Mouse (Mus musculus): ENCODE results near the gene Fam189a1. TPM values are rescaled to one million over a fixed set of nuclear protein-coding genes. Genes with fewer than 3 reads are reported as not detected.

Fam189a1 gene
- not detected in 2 replicates for polyA plus RNA-seq (2012; ENCODE audit: insufficient read depth, insufficient read length, missing spikeins)

GRCm38 (mm10) chr7:65156514-65156911 lies at the start of gene Fam189a1:
Gene Fam189a1, minus strand, starts transcription at chr7:65156570.
- TF ChIP-seq CTCF (IDR thresholded peaks at IDR 0.05; ENCODE audit: low read depth, low read length) (no peak), POLR2A (IDR thresholded peaks at IDR 0.05; ENCODE audit: borderline replicate concordance, low read depth, low read length) (no peak)
- Histone ChIP-seq H3K27ac (ENCODE audit: insufficient read depth, low read depth, low read length) (no peak within 1 kb of the TSS), H3K4me3 (ENCODE audit: insufficient read depth, low read length) (no peak within 1 kb of the TSS), H3K4me1 (ENCODE audit: control insufficient read depth, insufficient read depth, low read length) (no peaks in the 10 kb centered on the region)

GRCm38 (mm10) chr7:65206021-65206420 lies 49.7 kb upstream of the Fam189a1 start:
- TF ChIP-seq CTCF (IDR thresholded peaks at IDR 0.05; ENCODE audit: low read depth, low read length), result no peak
- no peak for TF ChIP-seq POLR2A (IDR thresholded peaks at IDR 0.05; ENCODE audit: borderline replicate concordance, low read depth, low read length)
- Histone ChIP-seq H3K4me3 (ENCODE audit: insufficient read depth, low read length) (no peak overlapping the region), H3K27ac (ENCODE audit: insufficient read depth, low read depth, low read length) (no peak overlapping the region), H3K4me1 (ENCODE audit: control insufficient read depth, insufficient read depth, low read length) (no peaks in the 10 kb centered on the region)

- H3K4me1 ChIP-seq (ENCODE audit: control insufficient read depth, insufficient read depth, low read length), result no peaks in the 10 kb centered on the region
- no peak overlapping the region for H3K27ac ChIP-seq (ENCODE audit: insufficient read depth, low read depth, low read length)
- TF ChIP-seq CTCF (IDR thresholded peaks at IDR 0.05; ENCODE audit: low read depth, low read length) (no peak), POLR2A (IDR thresholded peaks at IDR 0.05; ENCODE audit: borderline replicate concordance, low read depth, low read length) (no peak)
- H3K4me3 ChIP-seq (ENCODE audit: insufficient read depth, low read length), result no peak overlapping the region
Observed at GRCm38 (mm10) chr7:65202719-65203118, 46.3 kb upstream of the Fam189a1 start.

GRCm38 (mm10) chr7:65180694-65181093 lies 24.3 kb upstream of the Fam189a1 start:
- H3K4me3 ChIP-seq (ENCODE audit: insufficient read depth, low read length), result no peak overlapping the region
- H3K27ac ChIP-seq (ENCODE audit: insufficient read depth, low read depth, low read length), result no peak overlapping the region
- H3K4me1 ChIP-seq (ENCODE audit: control insufficient read depth, insufficient read depth, low read length), result no peaks in the 10 kb centered on the region
- TF ChIP-seq CTCF (IDR thresholded peaks at IDR 0.05; ENCODE audit: low read depth, low read length), result no peak
- no peak for TF ChIP-seq POLR2A (IDR thresholded peaks at IDR 0.05; ENCODE audit: borderline replicate concordance, low read depth, low read length)

GRCm38 (mm10) chr7:65170762-65171161 lies 14.4 kb upstream of the Fam189a1 start:
- no peak for TF ChIP-seq CTCF (IDR thresholded peaks at IDR 0.05; ENCODE audit: low read depth, low read length)
- TF ChIP-seq POLR2A (IDR thresholded peaks at IDR 0.05; ENCODE audit: borderline replicate concordance, low read depth, low read length), result no peak

GRCm38 (mm10) chr7:65157031-65158025 lies 958 bp upstream of the Fam189a1 start:
- H3K4me1 ChIP-seq (ENCODE audit: control insufficient read depth, insufficient read depth, low read length), result no peaks in the 10 kb centered on the region
- TF ChIP-seq CTCF (IDR thresholded peaks at IDR 0.05; ENCODE audit: low read depth, low read length) (no peak), POLR2A (IDR thresholded peaks at IDR 0.05; ENCODE audit: borderline replicate concordance, low read depth, low read length) (no peak)
- H3K27ac ChIP-seq (ENCODE audit: insufficient read depth, low read depth, low read length), result no peak overlapping the region
- no peak overlapping the region for H3K4me3 ChIP-seq (ENCODE audit: insufficient read depth, low read length)

More at GRCm38 (mm10) chr7:65170762-65171161, 14.4 kb upstream of the Fam189a1 start:
- Histone ChIP-seq H3K27ac (ENCODE audit: insufficient read depth, low read depth, low read length) (no peak overlapping the region), H3K4me1 (ENCODE audit: control insufficient read depth, insufficient read depth, low read length) (no peaks in the 10 kb centered on the region), H3K4me3 (ENCODE audit: insufficient read depth, low read length) (no peak overlapping the region)

GRCm38 (mm10) chr7:65155628-65156513 lies 499 bp downstream of the Fam189a1 start:
- Histone ChIP-seq H3K27ac (ENCODE audit: insufficient read depth, low read depth, low read length) (no peak overlapping the region), H3K4me3 (ENCODE audit: insufficient read depth, low read length) (no peak overlapping the region), H3K4me1 (ENCODE audit: control insufficient read depth, insufficient read depth, low read length) (no peaks in the 10 kb centered on the region)
- TF ChIP-seq CTCF (IDR thresholded peaks at IDR 0.05; ENCODE audit: low read depth, low read length) (no peak), POLR2A (IDR thresholded peaks at IDR 0.05; ENCODE audit: borderline replicate concordance, low read depth, low read length) (no peak)

GRCm38 (mm10) chr7:65154576-65154975 lies 1.8 kb downstream of the Fam189a1 start:
- H3K4me3 ChIP-seq (ENCODE audit: insufficient read depth, low read length), result no peak overlapping the region
- no peaks in the 10 kb centered on the region for H3K4me1 ChIP-seq (ENCODE audit: control insufficient read depth, insufficient read depth, low read length)
- no peak for TF ChIP-seq POLR2A (IDR thresholded peaks at IDR 0.05; ENCODE audit: borderline replicate concordance, low read depth, low read length)
- no peak for TF ChIP-seq CTCF (IDR thresholded peaks at IDR 0.05; ENCODE audit: low read depth, low read length)
- no peak overlapping the region for H3K27ac ChIP-seq (ENCODE audit: insufficient read depth, low read depth, low read length)

GRCm38 (mm10) chr7:65153846-65154245 lies 2.5 kb downstream of the Fam189a1 start:
- H3K4me3 ChIP-seq (ENCODE audit: insufficient read depth, low read length), result no peak overlapping the region
- TF ChIP-seq CTCF (IDR thresholded peaks at IDR 0.05; ENCODE audit: low read depth, low read length) (no peak), POLR2A (IDR thresholded peaks at IDR 0.05; ENCODE audit: borderline replicate concordance, low read depth, low read length) (no peak)
- H3K4me1 ChIP-seq (ENCODE audit: control insufficient read depth, insufficient read depth, low read length), result no peaks in the 10 kb centered on the region
- H3K27ac ChIP-seq (ENCODE audit: insufficient read depth, low read depth, low read length), result no peak overlapping the region

Data from bone marrow macrophage, adult 2 months (primary cell).